In genomic region chrX:155172310-155172709, GRCm38 (mm10) we compare ENCODE assay signal across 21 mouse cellular contexts. TPM values are rescaled to one million over a fixed set of nuclear protein-coding genes. Genes with fewer than 3 reads are reported as not detected.
DNase-seq lines count a peak whose midpoint lies in the region; ATAC-seq and TF ChIP-seq lines count a peak whose summit lies in the region.
"Had no signal": no experiment of that assay in that cellular context is flagged by ENCODE, and none has a peak within 500 bp of the region (broad histone marks: within the 10 kb centered on the region; RNA-seq: fewer than 3 reads in every experiment).

No protein-coding gene starts in this region.

- TF ChIP-seq POLR2A in bone marrow macrophage, adult 2 months (IDR thresholded peaks at IDR 0.05; ENCODE audit: borderline replicate concordance, low read depth, low read length), result no peak

- H3K36me3 ChIP-seq in forebrain, embryonic 12.5 days (replicated peaks), result no peaks in the 10 kb centered on the region
- H3K36me3 ChIP-seq: kidney, embryonic 15.5 days; liver, embryonic 15.5 days; stomach, embryonic 15.5 days had no signal

- ATAC-seq in megakaryocyte, adult 5-6 weeks (ENCODE audit: poor library complexity, severe bottlenecking), result peak; percentile 97
- no peak for ATAC-seq in forebrain, embryonic 12.5 days (ENCODE audit: low FRiP score)
- ATAC-seq: inflammation-experienced regulatory T-cells, adult 6 months had no signal

- H3K4me2 ChIP-seq in forebrain, embryonic 12.5 days, result no peak overlapping the region
- H3K4me2 ChIP-seq: kidney, embryonic 15.5 days; liver, embryonic 15.5 days; midbrain, embryonic 11.5 days; stomach, embryonic 15.5 days had no signal

- TF ChIP-seq CTCF in bone marrow macrophage, adult 2 months (IDR thresholded peaks at IDR 0.05; ENCODE audit: low read depth, low read length), result no peak

- no peak overlapping the region for H3K4me3 ChIP-seq in bone marrow macrophage, adult 2 months (ENCODE audit: insufficient read depth, low read length)
- H3K4me3 ChIP-seq in forebrain, embryonic 12.5 days (replicated peaks), result no peak overlapping the region
- H3K4me3 ChIP-seq: heart, adult 2 months; kidney, embryonic 15.5 days; liver, embryonic 15.5 days; stomach, embryonic 15.5 days had no signal

- no peak overlapping the region for H3K9ac ChIP-seq in forebrain, embryonic 12.5 days
- H3K9ac ChIP-seq: kidney, embryonic 15.5 days; liver, embryonic 15.5 days; stomach, embryonic 15.5 days had no signal

- peaks cover 12% of the 10 kb centered on the region for H3K4me1 ChIP-seq in bone marrow macrophage, adult 2 months (ENCODE audit: control insufficient read depth, insufficient read depth, low read length)
- no peaks in the 10 kb centered on the region for H3K4me1 ChIP-seq in forebrain, embryonic 12.5 days
- H3K4me1 ChIP-seq: kidney, embryonic 15.5 days; liver, embryonic 15.5 days; stomach, embryonic 15.5 days had no signal

- DNase-seq in layer of hippocampus, adult 11-12 months (ENCODE audit: low spot score), result peak; percentile 10
- DNase-seq in layer of hippocampus, postnatal 10 days (ENCODE audit: low spot score in 2 of 2), result no peak
- DNase-seq in A20 (ENCODE audit: low read depth, low spot score), result peak; percentile 55
- no peak for DNase-seq in right cerebral cortex, adult 18-20 months
- DNase-seq: heart, postnatal 36 days; right cerebral cortex, postnatal 4 days; thymus, postnatal 25 days had no signal

- H3K27ac ChIP-seq in bone marrow macrophage, adult 2 months (ENCODE audit: insufficient read depth, low read depth, low read length), result peak overlapping the region; percentile 87
- no peak overlapping the region for H3K27ac ChIP-seq in forebrain, embryonic 12.5 days
- H3K27ac ChIP-seq: heart, adult 2 months; kidney, embryonic 15.5 days; liver, embryonic 15.5 days; stomach, embryonic 15.5 days had no signal

- H3K9me3 ChIP-seq in forebrain, embryonic 12.5 days, result no peaks in the 10 kb centered on the region
- H3K9me3 ChIP-seq: kidney, embryonic 15.5 days; liver, embryonic 15.5 days; stomach, embryonic 15.5 days had no signal

- H3K27me3 ChIP-seq in forebrain, embryonic 12.5 days, result no peaks in the 10 kb centered on the region
- H3K27me3 ChIP-seq: kidney, embryonic 15.5 days; liver, embryonic 15.5 days; stomach, embryonic 15.5 days had no signal

RNA-seq across cellular contexts. Expression of gene Sat1, which starts 43.9 kb away (rescaled TPM):
- total RNA-seq in layer of hippocampus, postnatal 10 days (2021), result 10 to 100 TPM; 59.8 to 60.3 TPM
- 665 and 747 TPM in 2 replicates for polyA plus RNA-seq in bone marrow macrophage, adult 2 months (2012; ENCODE audit: insufficient read depth, insufficient read length, missing spikeins)
- 801 and 834 TPM in 2 replicates for total RNA-seq in megakaryocyte, adult 5-6 weeks (2015)
- total RNA-seq in megakaryocyte, adult 5-6 weeks (2017), result 703 and 873 TPM in 2 replicates
- 58.9 and 62.1 TPM in 2 replicates for polyA plus RNA-seq in forebrain, embryonic 12.5 days (2016; fragmentation: Nextera tagmentation; extraction: Ambion mirVana)

RNA-seq across cellular contexts. Expression of gene Cldn34b2, which starts 44.1 kb away (rescaled TPM):
- total RNA-seq in layer of hippocampus, postnatal 10 days (2021), result not detected
- not detected in 2 replicates for polyA plus RNA-seq in bone marrow macrophage, adult 2 months (2012; ENCODE audit: insufficient read depth, insufficient read length, missing spikeins)
- total RNA-seq in megakaryocyte, adult 5-6 weeks (2015), result not detected in 2 replicates
- not detected in 2 replicates for total RNA-seq in megakaryocyte, adult 5-6 weeks (2017)
- polyA plus RNA-seq in forebrain, embryonic 12.5 days (2016; fragmentation: Nextera tagmentation; extraction: Ambion mirVana), result not detected in 2 replicates
- total RNA-seq: adrenal gland, adult 18-20 months; heart, adult 2 months; heart, postnatal 36 days; layer of hippocampus, postnatal 14 days; left cerebral cortex, postnatal 36 days had no signal
- polyA plus RNA-seq: embryonic facial prominence, embryonic 14.5 days; forebrain, embryonic 11.5 days; heart, adult 2 months; inflammation-experienced regulatory T-cells, adult 6 months; kidney, embryonic 15.5 days; liver, embryonic 15.5 days; midbrain, embryonic 11.5 days; stomach, embryonic 15.5 days had no signal

Comparison
In these comparisons a context has a peak if more than half of its experiments do, and no peak if none do; other contexts are left out.
1. DNase-seq: peak in layer of hippocampus, adult 11-12 months (single experiment) and A20 (single experiment); none in layer of hippocampus, postnatal 10 days (0 of 2) and right cerebral cortex, adult 18-20 months (single experiment).
2. RNA of gene Sat1, which starts 43.9 kb away (total RNA-seq): 703 to 873 TPM in megakaryocyte, adult 5-6 weeks; 59.8 to 60.3 TPM in layer of hippocampus, postnatal 10 days; every median in the first group is over 10 times any median in the second.